Mouse (Mus musculus): Measurements from ENCODE around the gene Psmc3ip. TPM values are rescaled to one million over a fixed set of nuclear protein-coding genes. Genes with fewer than 3 reads are reported as not detected.

Psmc3ip gene
- polyA plus RNA-seq (2015; fragmentation: Nextera tagmentation; extraction: Ambion mirVana) = 27.4 and 28.0 TPM in 2 replicates

DNA sequence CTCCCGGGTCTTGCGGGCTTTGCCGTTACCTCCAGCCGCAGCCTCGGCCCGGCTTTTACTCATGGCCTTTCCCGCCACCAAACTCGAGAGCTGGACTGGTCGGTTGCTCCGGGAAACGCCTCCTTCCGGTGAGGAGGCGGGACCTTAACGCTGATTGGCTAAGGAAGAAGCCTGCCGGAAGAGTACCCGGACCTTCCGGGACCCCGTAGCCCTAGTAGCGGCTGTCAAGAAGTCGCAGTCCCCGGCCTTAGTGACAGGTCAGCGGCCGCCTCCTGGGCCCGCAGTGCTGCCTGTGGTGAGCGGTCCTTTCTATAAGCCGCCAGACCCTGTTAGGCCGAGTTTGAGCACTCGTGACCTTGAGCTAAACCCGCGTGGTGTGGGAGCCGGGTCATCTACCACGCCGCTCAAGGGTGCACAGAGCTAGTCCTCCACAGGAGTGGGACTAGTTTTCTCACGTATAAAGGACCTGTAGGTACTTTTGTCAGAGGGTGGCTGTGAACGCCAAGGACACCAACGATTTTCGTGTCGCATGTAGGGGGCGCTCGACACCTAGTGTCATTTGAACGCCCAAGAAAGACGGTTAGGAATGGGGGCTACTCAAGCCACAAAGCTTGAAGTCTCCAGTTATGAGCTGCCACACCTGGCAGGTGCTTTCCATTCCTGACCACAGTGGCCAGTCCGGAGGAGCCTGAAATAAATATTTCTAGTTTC lies at the start of gene Psmc3ip:
Psmc3ip (minus strand) TSS at position 123 of the 711 bp plus-strand sequence.
- no peaks in the 10 kb centered on the region for H3K9me3 ChIP-seq
- peak; percentile 93 for ATAC-seq (ENCODE audit: insufficient number of reproducible peaks, low FRiP score, low TSS enrichment, low read depth)
- H3K4me3 ChIP-seq = peak within 1 kb of the TSS; percentile 86
- peak within 1 kb of the TSS; percentile 63 for H3K9ac ChIP-seq
- peaks cover 13% of the 10 kb centered on the region; the same call in 1 of the 2 replicates for H3K4me1 ChIP-seq
- H3K4me2 ChIP-seq = peak within 1 kb of the TSS; percentile 88
- H3K27me3 ChIP-seq = no peaks in the 10 kb centered on the region
- under 1% methylated on average over 43 of the region's 43 CpGs for WGBS
- H3K36me3 ChIP-seq = peaks cover 69% of the 10 kb centered on the region
- peak within 1 kb of the TSS; percentile 91 for H3K27ac ChIP-seq

- 23% methylated on average over 19 of the region's 19 CpGs for WGBS
- ATAC-seq (ENCODE audit: insufficient number of reproducible peaks, low FRiP score, low TSS enrichment, low read depth) = no peak
- no peak overlapping the region for H3K9ac ChIP-seq
Observed at GRCm38 (mm10) chr11:101143338-101144225, 48.3 kb upstream of the Psmc3ip start.

GRCm38 (mm10) chr11:101142215-101142967 lies 47.2 kb upstream of the Psmc3ip start:
- Histone ChIP-seq H3K27ac (no peak overlapping the region), H3K9me3 (no peaks in the 10 kb centered on the region), H3K4me3 (no peak overlapping the region), H3K27me3 (peaks cover 4% of the 10 kb centered on the region; the same call in 1 of the 2 replicates), H3K4me2 (no peak overlapping the region), H3K36me3 (no peaks in the 10 kb centered on the region), H3K9ac (no peak overlapping the region), H3K4me1 (peaks cover 16% of the 10 kb centered on the region; the same call in 1 of the 2 replicates)
- ATAC-seq (ENCODE audit: insufficient number of reproducible peaks, low FRiP score, low TSS enrichment, low read depth) = no peak
- WGBS = 87% methylated on average over 10 of the region's 10 CpGs

More at GRCm38 (mm10) chr11:101143338-101144225, 48.3 kb upstream of the Psmc3ip start:
- H3K4me3 ChIP-seq = peak overlapping the region; percentile 16
- peaks cover 4% of the 10 kb centered on the region; the same call in 1 of the 2 replicates for H3K27me3 ChIP-seq
- H3K4me1 ChIP-seq = peaks cover 16% of the 10 kb centered on the region; the same call in 1 of the 2 replicates
- no peaks in the 10 kb centered on the region for H3K36me3 ChIP-seq
- H3K27ac ChIP-seq = no peak overlapping the region
- H3K4me2 ChIP-seq = peak overlapping the region; percentile 36
- no peaks in the 10 kb centered on the region for H3K9me3 ChIP-seq

- no peaks in the 10 kb centered on the region for H3K36me3 ChIP-seq
- H3K27me3 ChIP-seq = peaks cover 4% of the 10 kb centered on the region; the same call in 1 of the 2 replicates
- no peak overlapping the region for H3K4me2 ChIP-seq
- no peak overlapping the region for H3K9ac ChIP-seq
- H3K27ac ChIP-seq = no peak overlapping the region
- peaks cover 16% of the 10 kb centered on the region; the same call in 1 of the 2 replicates for H3K4me1 ChIP-seq
- no peaks in the 10 kb centered on the region for H3K9me3 ChIP-seq
- 84% methylated on average over 8 of the region's 8 CpGs for WGBS
- ATAC-seq (ENCODE audit: insufficient number of reproducible peaks, low FRiP score, low TSS enrichment, low read depth) = no peak
- no peak overlapping the region for H3K4me3 ChIP-seq
Observed at GRCm38 (mm10) chr11:101141088-101141487, 45.9 kb upstream of the Psmc3ip start.

DNA sequence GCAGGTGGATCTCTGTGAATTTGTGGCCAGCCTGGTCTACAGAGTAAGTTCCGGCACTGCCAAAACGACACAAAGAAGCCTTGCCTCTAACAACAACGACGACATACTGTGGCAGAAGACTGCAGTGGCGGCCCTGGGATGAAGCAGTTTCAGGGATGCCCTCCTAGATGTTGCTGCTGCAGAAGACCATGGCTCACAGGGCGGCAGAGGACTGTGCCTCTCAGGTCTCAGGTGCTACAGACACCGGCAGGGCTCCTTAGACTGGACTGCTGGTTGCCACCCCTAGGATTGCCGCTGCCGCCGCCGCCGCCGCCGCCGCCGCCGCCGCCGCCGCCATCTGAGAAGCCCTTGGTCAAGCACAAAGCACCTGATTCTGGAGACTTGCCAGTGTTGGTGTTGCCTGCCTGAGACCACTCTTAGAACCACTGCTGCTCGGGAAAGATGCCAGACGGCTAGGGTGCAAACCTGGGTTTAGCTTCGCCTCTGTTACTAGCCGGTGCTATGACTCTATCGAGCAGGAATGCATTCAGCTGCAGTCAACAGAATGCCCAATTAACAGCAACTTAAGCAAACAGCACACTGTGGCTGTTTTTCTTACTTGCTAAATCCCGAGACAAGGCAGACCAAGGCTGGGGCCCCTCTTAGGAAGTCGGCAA lies 45.1 kb upstream of the Psmc3ip start:
- ATAC-seq (ENCODE audit: insufficient number of reproducible peaks, low FRiP score, low TSS enrichment, low read depth) = no peak
- H3K4me2 ChIP-seq = peak overlapping the region; percentile 50
- H3K9ac ChIP-seq = 0 out of 2 replicates have a peak overlapping the region, but pooled peaks have one; percentile 14

DNA sequence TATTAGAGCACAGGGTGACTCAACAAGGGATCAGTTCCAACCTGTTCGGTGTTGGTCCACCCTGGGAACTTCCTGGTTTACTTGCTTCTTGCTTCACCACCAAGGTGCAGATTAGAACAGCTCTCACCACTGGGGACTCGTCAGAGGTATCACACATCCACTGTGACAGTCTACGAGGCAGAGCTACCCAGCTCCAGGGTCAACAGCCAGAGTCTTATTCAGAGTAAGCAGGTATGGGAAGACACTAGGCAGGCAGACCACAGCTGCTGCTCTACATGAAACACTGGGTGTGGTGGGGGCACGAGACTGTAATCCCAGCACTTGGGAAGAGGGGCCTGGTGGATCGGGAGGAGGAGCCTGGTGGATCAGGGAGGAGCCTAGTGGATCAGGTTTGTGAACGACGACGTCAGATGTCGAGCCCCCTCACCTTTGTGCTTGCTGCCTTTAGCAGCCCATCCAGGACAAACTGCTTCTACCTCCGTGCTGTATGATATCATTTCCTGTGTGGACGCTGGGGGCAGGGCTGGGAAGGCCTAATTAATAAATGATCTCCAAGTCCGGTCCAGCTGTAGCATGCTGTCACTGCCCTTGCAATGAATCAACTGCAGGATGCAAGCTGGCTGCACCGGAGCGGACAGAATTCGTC lies 43.4 kb upstream of the Psmc3ip start:
- Histone ChIP-seq H3K27ac (0 out of 2 replicates have a peak overlapping the region, but pooled peaks have one; percentile 47), H3K36me3 (no peaks in the 10 kb centered on the region), H3K4me1 (peaks cover 12% of the 10 kb centered on the region; the same call in 1 of the 2 replicates), H3K27me3 (peaks cover 4% of the 10 kb centered on the region; the same call in 1 of the 2 replicates), H3K4me3 (peak overlapping the region; percentile 1; the same call in 1 of the 2 replicates), H3K4me2 (peak overlapping the region; percentile 15; the same call in 1 of the 2 replicates), H3K9me3 (no peaks in the 10 kb centered on the region), H3K9ac (no peak overlapping the region)
- ATAC-seq (ENCODE audit: insufficient number of reproducible peaks, low FRiP score, low TSS enrichment, low read depth) = no peak
- 21% methylated on average over 15 of the region's 15 CpGs for WGBS

More for the DNA sequence above, 45.1 kb upstream of the Psmc3ip start:
- Histone ChIP-seq H3K9me3 (no peaks in the 10 kb centered on the region), H3K27me3 (peaks cover 4% of the 10 kb centered on the region; the same call in 1 of the 2 replicates), H3K4me3 (peak overlapping the region; percentile 28), H3K36me3 (no peaks in the 10 kb centered on the region), H3K4me1 (peaks cover 16% of the 10 kb centered on the region; the same call in 1 of the 2 replicates), H3K27ac (no peak overlapping the region)
- 37% methylated on average over 27 of the region's 27 CpGs for WGBS

DNA sequence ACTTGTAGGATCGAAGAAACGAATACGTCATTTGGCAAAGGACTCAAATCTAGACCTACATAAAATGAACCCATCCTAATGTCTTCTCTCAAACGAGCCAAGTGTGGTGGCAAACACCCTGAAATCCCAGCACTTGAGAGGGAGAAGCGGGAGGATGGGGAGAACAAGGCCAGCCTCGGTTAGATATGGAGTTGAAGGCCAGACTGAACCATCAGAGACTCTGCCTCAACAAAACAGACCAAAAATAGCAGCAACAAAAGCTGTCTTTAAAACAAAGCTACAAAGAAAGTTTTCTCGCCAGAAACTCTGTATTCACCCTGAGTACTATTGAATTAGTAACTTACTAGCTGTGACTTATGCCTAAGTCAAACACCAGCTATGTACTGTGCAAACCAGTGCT lies 41.8 kb upstream of the Psmc3ip start:
- Histone ChIP-seq H3K9me3 (no peaks in the 10 kb centered on the region), H3K4me3 (no peak overlapping the region), H3K27me3 (peaks cover 4% of the 10 kb centered on the region; the same call in 1 of the 2 replicates), H3K9ac (no peak overlapping the region), H3K4me1 (peaks cover 12% of the 10 kb centered on the region; the same call in 1 of the 2 replicates), H3K27ac (no peak overlapping the region), H3K4me2 (no peak overlapping the region), H3K36me3 (no peaks in the 10 kb centered on the region)
- WGBS = 75% methylated on average over 7 of the region's 7 CpGs
- no peak for ATAC-seq (ENCODE audit: insufficient number of reproducible peaks, low FRiP score, low TSS enrichment, low read depth)

GRCm38 (mm10) chr11:101134217-101134865 lies 39.1 kb upstream of the Psmc3ip start:
- no peaks in the 10 kb centered on the region for H3K9me3 ChIP-seq
- no peak overlapping the region for H3K4me2 ChIP-seq
- H3K9ac ChIP-seq = no peak overlapping the region
- WGBS = 70% methylated on average over 13 of the region's 13 CpGs
- H3K27me3 ChIP-seq = no peaks in the 10 kb centered on the region
- peaks cover 8% of the 10 kb centered on the region; the same call in 1 of the 2 replicates for H3K4me1 ChIP-seq
- no peak overlapping the region for H3K27ac ChIP-seq
- H3K36me3 ChIP-seq = no peaks in the 10 kb centered on the region
- no peak for ATAC-seq (ENCODE audit: insufficient number of reproducible peaks, low FRiP score, low TSS enrichment, low read depth)
- no peak overlapping the region for H3K4me3 ChIP-seq

- Histone ChIP-seq H3K4me3 (no peak overlapping the region), H3K36me3 (no peaks in the 10 kb centered on the region), H3K4me2 (no peak overlapping the region), H3K9me3 (no peaks in the 10 kb centered on the region), H3K27me3 (no peaks in the 10 kb centered on the region), H3K9ac (no peak overlapping the region), H3K4me1 (peaks cover 3% of the 10 kb centered on the region; the same call in 1 of the 2 replicates), H3K27ac (no peak overlapping the region)
- ATAC-seq (ENCODE audit: insufficient number of reproducible peaks, low FRiP score, low TSS enrichment, low read depth) = no peak
- 63% methylated on average over 12 of the region's 12 CpGs for WGBS
Observed at GRCm38 (mm10) chr11:101133037-101133436, 37.8 kb upstream of the Psmc3ip start.

DNA sequence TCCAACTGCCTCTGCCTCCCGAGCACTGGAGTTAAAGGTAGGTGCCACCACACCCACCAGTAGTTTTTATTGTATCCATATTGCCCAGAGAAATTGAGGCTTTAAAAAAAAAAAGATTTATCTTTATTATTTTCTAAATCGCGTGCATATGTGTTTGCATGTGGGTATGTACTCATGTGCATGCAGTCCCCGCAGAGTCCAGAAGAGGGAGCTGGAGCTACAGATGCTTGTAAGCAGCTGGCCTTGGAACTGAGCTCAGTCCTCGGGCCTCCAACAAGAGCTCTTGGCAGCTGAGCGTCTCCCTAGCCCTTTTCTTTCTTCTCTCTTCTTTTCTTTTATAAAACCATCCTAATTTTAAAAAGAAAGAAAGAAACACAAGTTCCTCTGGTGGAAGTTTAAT lies 36.5 kb upstream of the Psmc3ip start:
- no peak for ATAC-seq (ENCODE audit: insufficient number of reproducible peaks, low FRiP score, low TSS enrichment, low read depth)

More for the DNA sequence above, 36.5 kb upstream of the Psmc3ip start:
- Histone ChIP-seq H3K27me3 (no peaks in the 10 kb centered on the region), H3K4me3 (no peak overlapping the region), H3K27ac (no peak overlapping the region), H3K36me3 (peaks cover 3% of the 10 kb centered on the region), H3K9me3 (no peaks in the 10 kb centered on the region), H3K4me1 (peaks cover 3% of the 10 kb centered on the region; the same call in 1 of the 2 replicates), H3K4me2 (no peak overlapping the region), H3K9ac (no peak overlapping the region)
- 79% methylated on average over 6 of the region's 6 CpGs for WGBS

Data from limb, embryonic 15.5 days (tissue).